Mouse (Mus musculus) erythroblast, embryonic 14.5 days (primary cell): Measurements from ENCODE around the gene Cfap61. TPM values are rescaled to one million over a fixed set of nuclear protein-coding genes. Genes with fewer than 3 reads are reported as not detected.

Source experiments
- H3K27me3 ChIP-seq: 2 replicates; pipeline ENCODE4 v1.6.1; 2012; ENCODE audit warnings: inconsistent platforms; ENCODE audit not compliant: control insufficient read depth
- H3K36me3 ChIP-seq: 2 replicates; pipeline ENCODE4 v1.6.1; 2012; ENCODE audit warnings: mild to moderate bottlenecking, inconsistent platforms; ENCODE audit not compliant: control insufficient read depth
- H3K4me1 ChIP-seq: 2 replicates; pipeline ENCODE4 v1.6.1; 2012; ENCODE audit warnings: inconsistent platforms; ENCODE audit not compliant: control insufficient read depth
- H3K4me3 ChIP-seq: replicated peaks from 2 replicates; pipeline ENCODE3; 2012; ENCODE audit warnings: moderate library complexity, mild to moderate bottlenecking, inconsistent platforms
- H3K9me3 ChIP-seq: 2 replicates; pipeline ENCODE4 v1.6.1; 2012; ENCODE audit warnings: low read length, inconsistent platforms, mixed read lengths; ENCODE audit not compliant: control insufficient read depth
- GATA1 ChIP-seq: IDR thresholded peaks from 2 replicates; pipeline ENCODE4 v1.6.1; 2012; ENCODE audit warnings: low read length, inconsistent platforms, mixed read lengths
- TAL1 ChIP-seq: IDR thresholded peaks from 3 replicates; pipeline ENCODE4 v1.6.1; 2012; ENCODE audit warnings: low read length, inconsistent platforms, mixed read lengths
- polyA plus RNA-seq: library from polyadenylated mRNA; stranded (reverse); fragments of >175 nt; gene quantifications from 2 replicates; pipeline ENCODE4 v1.2.3, GENCODE M21; 2012

The Cfap61 gene
- polyA plus RNA-seq, 1 experiment = not detected

GRCm38 (mm10) chr2:146044926-146045890 is 110.6 kb downstream of the Cfap61 start:
- Histone ChIP-seq H3K4me3 (no peak overlapping the region), H3K27me3 (no peaks in the 10 kb centered on the region), H3K36me3 (no peaks in the 10 kb centered on the region), H3K9me3 (no peaks in the 10 kb centered on the region), H3K4me1 (no peaks in the 10 kb centered on the region)
- TF ChIP-seq TAL1 (no peak), GATA1 (no peak)

GRCm38 (mm10) chr2:146047691-146048090 is 113.1 kb downstream of the Cfap61 start:
- H3K9me3 ChIP-seq = no peaks in the 10 kb centered on the region
- no peaks in the 10 kb centered on the region for H3K4me1 ChIP-seq
- TF ChIP-seq GATA1 (no peak), TAL1 (no peak)
- no peaks in the 10 kb centered on the region for H3K27me3 ChIP-seq
- no peak overlapping the region for H3K4me3 ChIP-seq
- no peaks in the 10 kb centered on the region for H3K36me3 ChIP-seq

- TF ChIP-seq TAL1 = no peak
- no peak for TF ChIP-seq GATA1
- Histone ChIP-seq H3K4me3 (no peak overlapping the region), H3K4me1 (no peaks in the 10 kb centered on the region), H3K9me3 (no peaks in the 10 kb centered on the region), H3K27me3 (no peaks in the 10 kb centered on the region), H3K36me3 (no peaks in the 10 kb centered on the region)
These were observed 113.7 kb downstream of the Cfap61 start for GRCm38 (mm10) chr2:146048221-146048829.

GRCm38 (mm10) chr2:146049339-146049738 is 114.8 kb downstream of the Cfap61 start:
- no peak for TF ChIP-seq TAL1
- no peak for TF ChIP-seq GATA1
- Histone ChIP-seq H3K36me3 (no peaks in the 10 kb centered on the region), H3K4me3 (no peak overlapping the region), H3K4me1 (no peaks in the 10 kb centered on the region), H3K27me3 (no peaks in the 10 kb centered on the region), H3K9me3 (no peaks in the 10 kb centered on the region)

GRCm38 (mm10) chr2:146050069-146050468 is 115.5 kb downstream of the Cfap61 start:
- Histone ChIP-seq H3K27me3 (no peaks in the 10 kb centered on the region), H3K4me3 (no peak overlapping the region), H3K9me3 (no peaks in the 10 kb centered on the region), H3K4me1 (no peaks in the 10 kb centered on the region), H3K36me3 (no peaks in the 10 kb centered on the region)
- TF ChIP-seq TAL1 (no peak), GATA1 (no peak)

- Histone ChIP-seq H3K4me1 (no peaks in the 10 kb centered on the region), H3K4me3 (no peak overlapping the region), H3K27me3 (no peaks in the 10 kb centered on the region), H3K9me3 (no peaks in the 10 kb centered on the region), H3K36me3 (no peaks in the 10 kb centered on the region)
- TF ChIP-seq TAL1 (no peak), GATA1 (no peak)
These were observed 116.8 kb downstream of the Cfap61 start for GRCm38 (mm10) chr2:146051334-146051733.

- no peaks in the 10 kb centered on the region for H3K27me3 ChIP-seq
These were observed 122.5 kb downstream of the Cfap61 start for GRCm38 (mm10) chr2:146057123-146057522.

GRCm38 (mm10) chr2:146058791-146059190 is 124.2 kb downstream of the Cfap61 start:
- Histone ChIP-seq H3K36me3 (no peaks in the 10 kb centered on the region), H3K27me3 (no peaks in the 10 kb centered on the region), H3K4me3 (no peak overlapping the region), H3K9me3 (no peaks in the 10 kb centered on the region), H3K4me1 (no peaks in the 10 kb centered on the region)
- TF ChIP-seq GATA1 (no peak), TAL1 (no peak)

More at GRCm38 (mm10) chr2:146057123-146057522, 122.5 kb downstream of the Cfap61 start:
- H3K36me3 ChIP-seq = no peaks in the 10 kb centered on the region
- TF ChIP-seq TAL1 = no peak
- TF ChIP-seq GATA1 = no peak
- H3K4me3 ChIP-seq = no peak overlapping the region
- H3K9me3 ChIP-seq = no peaks in the 10 kb centered on the region
- H3K4me1 ChIP-seq = no peaks in the 10 kb centered on the region

GRCm38 (mm10) chr2:146061421-146062300 is 127.1 kb downstream of the Cfap61 start:
- TF ChIP-seq TAL1 (no peak), GATA1 (no peak)
- H3K4me1 ChIP-seq = no peaks in the 10 kb centered on the region

More at GRCm38 (mm10) chr2:146061421-146062300, 127.1 kb downstream of the Cfap61 start:
- Histone ChIP-seq H3K9me3 (no peaks in the 10 kb centered on the region), H3K36me3 (no peaks in the 10 kb centered on the region), H3K4me3 (no peak overlapping the region), H3K27me3 (no peaks in the 10 kb centered on the region)
